Mouse (Mus musculus): ENCODE measurements around the gene Gm21885. TPM values are rescaled to one million over a fixed set of nuclear protein-coding genes. Genes with fewer than 3 reads are reported as not detected.

Gene Gm21885
- polyA plus RNA-seq, 1 experiment = not detected

DNA sequence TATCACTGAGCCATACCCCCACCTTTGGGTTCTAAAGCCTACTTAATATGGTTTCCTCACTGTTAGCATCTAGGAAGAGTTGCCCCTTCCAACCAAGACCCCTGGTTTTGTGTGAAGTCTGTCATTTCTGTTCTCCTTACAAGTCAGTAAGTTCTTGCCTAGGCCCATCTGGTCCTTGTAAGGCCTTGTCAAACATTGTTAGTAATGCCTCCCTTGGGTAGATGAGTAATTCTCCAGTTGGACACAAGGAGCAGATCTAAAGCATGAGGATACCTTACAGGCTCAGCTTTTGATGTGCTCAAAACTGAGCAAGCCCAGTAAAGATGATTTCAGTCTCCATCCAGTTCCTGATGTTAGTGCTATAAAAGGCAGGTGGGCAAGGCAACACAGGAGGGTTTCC, 12.9 kb upstream of the Gm21885 start:
- DNase-seq (ENCODE audit: low read depth) = no peak

DNA sequence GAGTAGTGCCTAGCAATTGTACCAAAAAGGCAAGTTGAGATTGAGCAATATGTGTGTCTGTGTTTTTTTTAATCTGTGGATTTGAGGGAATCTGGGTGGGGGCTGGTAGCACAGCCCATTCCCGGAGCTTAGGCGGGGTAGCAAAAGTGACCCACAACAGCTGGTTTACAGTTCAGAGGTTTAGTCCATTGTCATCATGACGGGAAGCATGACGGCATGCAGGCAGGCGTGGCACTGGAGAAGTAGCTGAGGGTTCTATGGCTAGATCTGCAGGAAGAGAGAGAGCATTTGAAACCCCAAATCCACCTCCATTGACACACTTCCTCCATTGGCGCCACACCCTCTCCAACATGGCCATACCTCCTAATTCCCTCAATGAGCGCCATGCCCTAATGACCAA, 11.8 kb upstream of the Gm21885 start:
- no peak for DNase-seq (ENCODE audit: low read depth)

DNA sequence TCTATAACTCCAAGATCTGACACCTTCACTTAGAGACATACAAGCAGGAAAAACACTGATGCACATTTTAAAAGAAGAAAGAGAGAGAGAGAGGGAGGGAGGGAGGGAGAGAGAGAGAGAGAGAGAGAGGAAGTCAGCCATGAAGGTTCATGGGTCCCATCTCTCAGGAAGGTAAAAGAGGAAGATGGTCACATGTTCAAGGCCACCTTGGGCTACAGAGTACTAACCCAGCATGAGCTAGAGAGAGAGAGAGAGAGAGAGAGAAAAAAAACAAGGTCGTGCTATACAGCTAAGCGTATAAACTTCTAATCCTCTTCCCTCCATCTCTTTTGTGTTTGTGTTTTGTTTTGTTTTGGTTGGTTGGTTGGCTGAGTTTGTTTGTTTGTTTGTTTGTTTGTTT, 10.7 kb upstream of the Gm21885 start:
- DNase-seq (ENCODE audit: low read depth) = no peak

DNA sequence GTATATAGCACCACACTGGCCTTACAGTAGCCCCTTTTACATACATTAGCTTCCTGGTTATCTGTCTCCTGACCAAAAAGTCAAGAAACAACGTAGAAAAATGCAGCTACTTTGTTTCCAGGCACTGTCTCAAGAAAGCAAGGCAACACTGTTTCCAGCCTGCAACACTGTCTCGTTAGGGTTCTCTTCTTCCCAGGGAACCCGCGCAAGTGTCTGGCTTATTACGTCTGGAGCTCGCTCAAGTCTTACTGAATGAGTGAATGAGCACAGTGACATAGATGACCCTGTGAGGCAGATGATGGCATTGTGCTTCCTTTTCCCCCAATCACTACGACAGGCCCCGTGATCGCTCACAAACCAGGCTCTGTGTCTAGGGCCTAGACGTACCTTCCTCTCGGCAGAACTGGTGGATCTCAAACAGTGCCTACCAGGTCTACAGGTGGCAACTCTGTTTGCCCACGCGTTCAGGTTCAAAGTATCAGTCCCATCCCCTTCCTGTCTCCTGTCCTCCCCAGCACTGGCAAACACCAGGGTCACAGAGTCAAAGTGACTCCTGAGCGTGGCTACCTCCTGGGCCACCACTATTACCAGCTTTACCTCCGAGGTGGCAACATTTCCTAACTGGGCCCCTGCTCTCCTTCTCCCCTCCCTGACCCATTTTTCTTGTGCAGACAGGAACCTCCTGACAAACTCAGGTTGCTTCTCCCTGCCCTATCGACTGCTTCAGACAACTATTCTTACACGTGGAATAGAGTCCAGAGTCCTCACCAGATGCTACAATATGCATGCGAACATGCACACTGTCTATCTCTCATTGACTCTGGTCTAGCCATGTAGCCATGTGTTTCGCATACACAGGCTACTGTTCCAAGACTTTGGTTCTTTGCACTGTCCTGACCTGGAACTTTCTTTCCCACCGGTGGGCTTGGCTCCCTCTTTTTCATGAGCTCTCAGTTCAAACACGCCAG, 8.4 kb upstream of the Gm21885 start:
- no peak for DNase-seq (ENCODE audit: low read depth)

DNA sequence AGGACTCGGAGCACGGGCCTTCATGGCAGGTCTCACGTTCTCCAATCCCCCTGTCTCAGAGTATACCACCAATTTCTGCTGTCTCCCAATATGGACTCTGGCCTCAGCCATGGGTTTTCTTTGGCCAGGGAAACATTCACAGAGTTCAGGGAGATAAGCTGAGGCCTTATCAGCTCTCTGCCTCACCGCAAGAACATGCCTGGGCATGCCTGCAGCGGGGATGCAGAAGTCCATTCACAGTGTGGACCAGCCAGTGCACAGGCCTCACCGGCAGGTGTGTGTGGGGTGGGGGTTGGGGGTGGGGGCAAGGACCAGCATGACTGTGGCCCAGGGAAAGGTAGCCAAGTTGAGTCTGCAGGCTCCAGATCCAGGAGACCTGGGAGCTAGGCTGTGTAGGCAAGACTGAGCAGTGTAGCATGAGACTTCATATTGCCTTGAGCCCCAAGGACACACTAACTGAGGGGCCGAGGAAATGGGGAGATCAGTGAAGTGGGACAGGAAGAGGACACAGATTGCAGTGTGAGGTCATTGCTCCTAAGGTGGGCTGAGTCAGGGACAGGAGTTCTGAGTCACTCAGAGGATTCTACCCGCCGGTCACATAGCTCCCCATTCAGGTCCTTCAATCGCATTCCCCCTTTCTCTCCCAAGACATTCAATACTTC, 7.3 kb upstream of the Gm21885 start:
- no peak for DNase-seq (ENCODE audit: low read depth)

DNA sequence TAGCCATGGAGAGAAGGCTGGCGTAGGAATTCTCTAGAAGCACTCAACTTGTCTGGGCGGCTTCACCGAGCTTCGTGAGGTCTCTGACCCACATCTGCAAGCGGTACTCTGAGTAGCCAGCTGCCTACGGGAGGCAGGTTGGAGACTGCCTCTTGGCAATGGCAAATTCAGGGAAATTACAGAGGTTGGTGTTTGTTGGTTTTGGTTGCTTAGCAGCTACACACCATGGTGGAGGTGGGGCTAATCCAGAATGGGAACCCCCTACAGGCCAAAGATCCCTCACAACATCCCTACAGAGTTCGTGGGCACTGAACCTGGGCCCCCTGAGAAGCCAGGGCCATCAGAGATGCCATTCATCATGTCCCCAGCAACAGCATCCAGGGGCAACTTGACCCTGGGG, 6.4 kb upstream of the Gm21885 start:
- DNase-seq (ENCODE audit: low read depth) = no peak

DNA sequence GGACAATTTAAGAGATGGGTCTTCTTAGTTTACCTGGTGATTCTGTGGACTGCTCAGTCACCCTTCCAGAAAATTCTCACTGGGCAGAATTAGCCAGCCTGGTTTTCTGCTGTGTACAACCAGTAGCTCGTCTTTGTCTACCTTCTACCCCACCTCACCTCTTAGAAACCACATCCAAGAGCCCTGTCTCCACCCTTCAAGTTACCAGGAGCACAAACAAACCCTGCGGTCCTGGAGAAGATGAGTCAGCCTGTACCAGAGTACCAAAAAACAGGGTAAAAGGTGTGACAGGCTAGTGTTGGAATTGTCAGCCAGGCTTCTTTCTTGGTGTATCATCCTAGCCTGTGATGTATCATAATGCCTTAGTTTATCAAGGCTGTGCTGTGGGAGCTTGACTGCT, 6.0 kb upstream of the Gm21885 start:
- no peak for DNase-seq (ENCODE audit: low read depth)

DNA sequence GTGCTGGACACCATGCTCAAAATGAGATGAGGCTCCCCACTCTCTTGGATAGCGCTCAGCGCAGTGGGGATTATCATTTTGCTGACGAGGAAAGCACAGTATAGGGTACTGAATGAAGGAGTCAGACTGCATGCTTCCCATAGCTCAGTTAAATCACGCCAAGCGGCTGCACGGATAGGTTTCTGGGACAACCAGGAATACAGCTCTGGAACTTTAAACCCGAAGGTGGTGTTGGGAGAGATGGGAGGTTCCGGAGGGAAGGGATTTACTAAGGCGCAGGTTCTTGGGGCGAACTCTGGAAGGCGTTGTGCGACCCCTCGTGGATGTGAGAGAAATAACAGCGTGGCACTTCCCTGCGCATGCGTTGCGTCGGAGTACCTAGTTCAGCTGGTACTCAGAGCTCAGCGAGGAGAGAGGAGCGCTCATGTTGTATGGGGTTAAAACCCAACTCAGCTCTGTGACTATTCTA, 4.8 kb upstream of the Gm21885 start:
- DNase-seq (ENCODE audit: low read depth) = peak; percentile 54

DNA sequence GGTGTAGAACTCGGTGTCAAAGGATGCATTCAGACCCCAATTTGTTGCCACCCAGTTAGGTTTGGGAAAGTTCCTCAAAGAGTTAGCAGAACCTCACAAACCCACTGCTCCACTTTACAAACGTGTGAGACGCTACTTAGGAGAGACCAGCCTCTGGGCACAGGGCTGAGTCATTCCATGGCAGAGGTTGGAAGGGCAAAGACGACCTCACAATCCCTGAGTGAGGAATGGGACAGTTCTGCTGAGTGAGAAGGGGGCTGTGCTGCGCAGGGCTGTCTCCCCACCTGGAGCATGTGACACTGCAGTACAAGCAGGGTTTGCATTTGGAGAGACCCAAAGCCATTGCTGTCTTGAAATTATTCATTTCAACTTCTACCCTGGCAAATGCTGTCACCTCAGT, 618 bp downstream of the Gm21885 start:
- no peak for DNase-seq (ENCODE audit: low read depth)

DNA sequence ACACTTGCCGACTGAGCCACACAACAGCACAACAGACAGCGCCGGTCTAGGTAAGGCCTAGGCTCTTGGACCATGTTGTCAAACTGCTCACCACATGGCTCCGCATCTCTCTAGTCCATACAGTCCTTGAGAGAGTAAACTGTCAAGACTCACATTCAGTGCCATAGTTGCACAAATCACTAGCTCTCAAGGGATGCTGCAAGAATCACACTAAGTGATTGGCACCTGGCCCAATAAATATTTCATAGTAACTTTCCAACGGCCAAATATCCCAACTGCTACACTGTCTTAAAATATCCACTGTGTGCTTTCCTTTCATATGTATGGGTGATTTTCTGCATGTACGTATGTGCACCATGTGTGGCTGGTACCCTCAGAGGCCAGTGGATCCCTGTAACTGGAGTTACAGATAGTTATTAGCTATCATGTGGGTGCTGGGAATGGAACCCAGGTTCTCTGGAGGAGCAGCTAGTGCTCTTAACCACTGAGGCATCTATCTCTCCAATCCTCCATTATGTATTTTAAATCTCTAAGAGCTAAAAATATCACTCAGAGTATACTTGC, 1.9 kb downstream of the Gm21885 start:
- no peak for DNase-seq (ENCODE audit: low read depth)

DNA sequence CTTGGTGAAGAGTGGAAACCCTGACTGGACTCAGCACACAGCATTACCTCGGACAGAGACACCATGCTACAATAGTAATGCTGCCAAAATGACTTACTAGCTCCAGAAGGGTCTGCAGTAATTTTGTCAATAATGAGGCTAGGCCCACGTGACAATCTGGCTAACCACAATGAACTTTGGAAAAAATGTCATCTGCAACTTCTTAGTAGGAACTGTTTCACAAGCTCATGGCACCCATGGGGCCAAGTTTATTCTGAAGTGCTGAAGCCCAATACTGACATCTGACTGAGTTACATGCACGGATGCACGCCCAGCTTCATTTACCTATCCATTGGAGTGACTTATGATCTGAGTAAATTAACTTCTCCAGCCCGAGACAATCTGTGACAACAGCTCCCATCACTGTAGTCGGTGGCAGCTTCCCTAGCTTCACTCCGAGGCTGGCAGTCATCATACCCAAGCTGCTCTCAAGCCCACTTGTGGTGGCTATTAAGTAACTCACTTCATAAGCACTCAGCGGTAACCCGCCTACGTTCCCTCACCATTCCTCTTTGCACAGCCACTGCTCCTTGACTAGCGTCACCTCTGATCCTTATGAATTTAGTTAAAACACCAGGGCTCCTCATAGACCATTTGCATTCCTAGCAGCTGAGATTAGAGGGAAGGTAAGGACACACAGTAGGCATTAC, 4.4 kb downstream of the Gm21885 start:
- no peak for DNase-seq (ENCODE audit: low read depth)

DNA sequence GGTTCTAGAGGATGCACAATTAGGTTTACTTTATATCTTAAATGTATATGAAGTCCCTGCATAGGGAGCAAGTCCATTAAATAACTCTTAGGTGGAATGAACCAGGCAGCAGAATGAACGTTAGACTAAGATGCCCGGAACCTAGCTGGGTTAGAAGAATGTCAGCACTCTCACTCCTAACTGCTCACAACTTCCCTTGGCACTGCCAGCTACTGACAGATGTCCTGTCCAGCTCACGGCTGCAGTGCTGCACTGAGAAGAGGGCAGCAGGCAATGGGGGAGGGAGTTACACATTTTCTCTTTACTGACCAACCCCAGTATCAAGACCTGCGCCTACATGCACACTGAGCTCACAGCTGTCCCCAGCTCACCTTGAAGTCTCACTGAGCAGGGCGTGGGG, 5.4 kb downstream of the Gm21885 start:
- DNase-seq (ENCODE audit: low read depth) = no peak

DNA sequence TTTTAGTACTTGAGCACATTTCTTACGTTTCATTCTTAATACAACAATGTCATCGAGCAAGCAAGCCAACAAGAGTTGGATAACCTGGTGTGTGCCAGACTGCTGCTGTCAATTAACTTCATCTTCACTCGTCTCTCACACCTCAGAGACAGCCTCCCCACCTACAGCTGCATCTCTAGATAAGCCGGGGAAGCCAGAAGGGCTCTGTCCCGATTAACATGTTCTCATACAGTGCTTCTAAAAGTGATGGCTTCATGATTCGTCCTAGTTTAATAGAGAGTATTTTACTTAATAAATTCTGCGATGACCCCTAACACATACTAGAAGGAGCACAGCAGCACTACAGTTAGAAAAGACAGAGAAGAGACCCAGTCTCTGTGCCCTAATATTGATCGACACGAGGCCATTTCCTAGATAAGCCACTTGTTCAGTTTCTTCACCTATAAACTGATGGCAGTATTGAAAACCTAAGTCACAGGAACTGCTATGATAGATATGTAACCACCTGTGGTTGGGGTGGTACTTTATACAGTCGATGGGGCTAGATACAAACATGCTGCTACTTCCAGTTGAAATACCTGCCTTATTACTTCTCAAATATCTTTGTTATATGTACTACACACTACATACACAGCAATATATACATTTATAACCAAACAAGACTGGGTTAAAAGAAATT, 8.5 kb downstream of the Gm21885 start:
- no peak for DNase-seq (ENCODE audit: low read depth)

DNA sequence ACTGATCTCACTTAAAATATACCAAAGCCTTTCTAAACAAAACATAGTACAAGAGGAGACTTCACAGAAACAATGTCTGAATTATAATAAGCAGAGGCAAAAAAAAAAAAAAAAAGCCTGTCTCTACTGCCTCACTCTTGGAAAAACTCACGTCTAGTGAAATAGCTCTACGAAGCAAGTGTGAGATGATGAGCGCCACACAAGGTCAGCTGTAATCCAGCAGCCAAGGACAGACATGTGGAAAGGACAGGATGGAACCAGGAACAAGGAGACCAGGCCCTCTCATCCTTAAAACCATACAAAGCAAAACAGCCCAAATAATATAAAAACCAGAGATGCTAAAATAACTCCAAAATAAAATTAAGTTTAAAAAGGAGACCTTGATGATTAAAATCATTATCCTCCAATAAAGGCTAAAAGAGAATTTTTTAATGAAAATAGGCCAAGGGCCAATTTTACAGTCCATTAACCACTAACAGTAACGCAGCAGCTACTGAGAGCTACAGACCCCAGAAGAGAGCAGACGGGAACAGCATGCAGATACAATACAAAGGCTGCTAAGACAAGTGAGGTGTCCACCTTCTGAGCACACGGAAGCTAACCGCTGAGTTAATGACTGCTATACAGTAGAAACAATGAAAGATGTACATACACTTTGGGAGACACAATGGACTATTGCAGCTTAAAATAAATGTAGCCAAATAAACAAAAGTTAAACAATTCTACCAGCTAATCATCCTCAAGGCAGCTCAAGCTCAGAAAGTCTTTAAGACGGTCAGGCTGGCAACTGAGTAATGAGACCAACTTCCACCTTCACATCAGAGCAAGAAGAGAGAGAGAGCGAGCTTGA, 13.5 kb downstream of the Gm21885 start:
- no peak for DNase-seq (ENCODE audit: low read depth)

DNA sequence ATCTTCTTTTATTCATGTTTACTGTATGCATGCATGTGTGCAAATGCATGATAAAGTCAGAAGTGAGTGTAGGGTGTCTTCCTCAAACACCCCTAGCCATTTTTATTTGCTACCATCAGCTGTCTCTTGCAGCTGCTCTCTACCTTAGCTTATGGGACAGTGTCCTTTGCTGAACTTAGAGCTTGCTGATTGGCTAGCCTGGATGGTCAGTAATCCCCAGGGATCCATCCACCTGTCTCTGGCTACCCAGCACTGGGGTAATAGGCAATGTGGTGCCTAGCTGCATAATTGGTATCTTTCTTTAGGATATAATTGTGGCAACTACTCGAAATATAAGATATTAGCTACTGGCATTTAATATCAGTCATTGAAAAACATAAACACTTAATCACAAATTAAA, 31.1 kb downstream of the Gm21885 start:
- DNase-seq (ENCODE audit: low read depth) = no peak

DNA sequence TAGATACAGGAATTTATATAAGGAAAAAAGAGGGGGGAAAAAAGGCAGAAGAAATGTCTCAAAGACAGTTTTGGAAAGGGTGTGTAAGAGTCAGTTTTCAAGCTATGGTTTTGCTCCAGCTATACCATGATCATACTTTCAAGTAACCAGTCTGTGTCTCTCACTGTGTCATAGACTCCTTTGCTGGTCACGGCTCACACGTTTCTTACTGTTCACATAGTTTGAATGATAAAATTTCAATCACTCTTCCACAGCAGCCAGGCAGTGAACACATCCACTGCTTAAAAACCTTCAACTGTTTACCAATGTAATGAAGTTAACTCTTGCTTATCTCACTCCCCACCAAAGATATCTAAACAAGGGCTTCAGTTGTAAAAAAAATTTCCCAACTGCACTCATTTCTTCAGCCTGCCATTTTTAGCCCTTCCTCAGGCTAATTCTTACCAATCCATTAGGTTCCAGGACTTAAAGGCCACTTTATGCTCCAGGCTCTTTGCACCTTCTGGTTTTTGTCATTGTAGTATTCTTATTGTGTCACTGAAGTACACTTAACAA, 32.5 kb downstream of the Gm21885 start:
- DNase-seq (ENCODE audit: low read depth) = no peak

DNA sequence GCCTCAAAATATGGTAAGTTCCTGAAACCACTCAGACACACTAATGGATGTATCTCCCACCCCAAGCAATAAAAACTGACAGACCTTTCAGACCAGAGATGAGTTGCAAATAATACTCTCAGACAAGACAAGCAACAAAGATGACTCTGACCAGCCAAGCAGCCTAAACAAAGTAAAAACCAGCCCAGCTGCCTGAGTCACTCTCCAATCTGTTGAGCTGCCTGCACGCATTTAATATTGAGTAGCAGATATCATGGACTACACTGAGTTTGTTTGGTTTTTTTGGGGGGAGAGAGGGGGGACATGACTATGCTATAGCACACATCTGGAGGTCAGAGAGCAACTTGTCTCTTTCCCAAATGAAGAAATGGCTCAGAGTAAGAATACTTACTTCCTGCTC, 33.6 kb downstream of the Gm21885 start:
- no peak for DNase-seq (ENCODE audit: low read depth)

DNA sequence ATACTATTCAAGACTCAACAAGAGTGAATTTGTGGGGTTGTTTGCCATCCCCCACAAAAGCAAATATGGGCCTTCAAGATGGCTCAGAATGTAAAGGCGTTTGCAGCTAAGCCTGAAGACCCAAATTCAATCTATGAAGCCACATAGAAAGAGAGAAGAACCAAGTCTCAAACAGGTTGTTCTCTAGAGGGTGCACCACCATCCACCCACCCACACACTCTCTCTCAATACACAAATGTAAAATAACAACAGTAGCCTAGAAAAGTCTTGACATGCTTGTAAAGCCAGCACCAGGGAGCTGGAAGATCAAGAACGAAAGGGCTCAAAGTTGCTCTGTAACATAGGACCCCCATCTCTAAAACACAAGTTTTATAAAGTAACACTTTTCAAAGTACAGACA, 34.9 kb downstream of the Gm21885 start:
- no peak for DNase-seq (ENCODE audit: low read depth)

DNA sequence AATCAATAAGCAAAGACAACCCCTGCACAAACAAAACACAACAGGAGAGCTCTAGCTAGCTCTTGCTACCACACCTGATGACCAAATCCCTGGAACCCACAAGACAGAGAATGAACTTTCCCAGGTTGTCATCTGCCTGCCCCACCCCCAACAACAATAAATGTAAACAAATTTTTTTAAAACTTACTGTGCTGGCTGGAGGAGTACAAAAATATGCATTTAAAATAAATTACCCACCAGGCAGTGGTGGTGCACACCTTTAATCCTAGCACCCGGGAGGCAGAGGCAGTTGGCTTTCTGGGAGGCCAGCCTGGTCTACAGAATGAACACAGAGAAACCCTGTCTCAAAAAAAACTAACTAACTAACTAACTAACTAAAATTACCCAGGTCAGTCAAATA, 35.3 kb downstream of the Gm21885 start:
- no peak for DNase-seq (ENCODE audit: low read depth)

DNA sequence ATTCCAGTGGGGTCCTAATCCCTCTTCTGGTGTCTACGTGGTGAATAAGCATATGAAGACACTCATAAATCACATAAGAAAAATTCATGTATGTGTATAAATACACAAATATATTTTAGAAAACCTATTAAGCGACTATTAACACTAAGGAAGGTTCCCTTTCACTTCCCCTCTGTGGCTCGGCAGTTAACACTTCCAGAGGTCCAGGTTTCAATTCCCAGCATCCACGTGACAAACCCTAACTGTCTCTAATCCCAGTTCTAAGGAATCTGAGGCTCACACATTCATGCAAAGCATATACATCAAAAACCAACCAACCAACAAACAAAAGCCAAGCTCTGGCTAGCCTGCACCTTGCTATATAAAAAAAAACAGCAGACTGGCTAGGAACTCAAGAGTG, 35.8 kb downstream of the Gm21885 start:
- DNase-seq (ENCODE audit: low read depth) = no peak
